Mouse (Mus musculus): ENCODE results near the gene Arhgap45. TPM values are rescaled to one million over a fixed set of nuclear protein-coding genes. Genes with fewer than 3 reads are reported as not detected.
A peak's percentile ranks its signal among the peaks of the same experiment; 100 is the strongest.

The Arhgap45 gene
- polyA plus RNA-seq (2015; fragmentation: Nextera tagmentation; extraction: Ambion mirVana), result 9.1 and 10.0 TPM in 2 replicates

- no peak within 1 kb of the TSS for H3K4me2 ChIP-seq
- H3K9me3 ChIP-seq, result no peaks in the 10 kb centered on the region
- ATAC-seq (ENCODE audit: insufficient read depth, low FRiP score, low read depth), result no peak
- peaks cover 27% of the 10 kb centered on the region for H3K4me1 ChIP-seq
- 73% methylated on average over 11 of the region's 11 CpGs for WGBS
- no peaks in the 10 kb centered on the region for H3K36me3 ChIP-seq
- H3K27me3 ChIP-seq (replicated peaks), result peaks cover 24% of the 10 kb centered on the region
- H3K4me3 ChIP-seq (replicated peaks), result peak within 1 kb of the TSS; percentile 17; the same call in 1 of the 2 replicates
- no peak within 1 kb of the TSS for H3K9ac ChIP-seq
- no peak within 1 kb of the TSS for H3K27ac ChIP-seq
These were observed at the start of gene Arhgap45 for GRCm38 (mm10) chr10:80016511-80016910. Arhgap45 (plus strand) TSS chr10:80016653.

GRCm38 (mm10) chr10:79966886-79967400, 49.5 kb upstream of the Arhgap45 start:
- ATAC-seq (ENCODE audit: insufficient read depth, low FRiP score, low read depth), result no peak

GRCm38 (mm10) chr10:79968181-79968580, 48.3 kb upstream of the Arhgap45 start:
- Histone ChIP-seq H3K4me1 (peaks cover 16% of the 10 kb centered on the region), H3K9ac (no peak overlapping the region), H3K36me3 (peaks cover 51% of the 10 kb centered on the region), H3K4me2 (no peak overlapping the region), H3K4me3 (replicated peaks) (no peak overlapping the region), H3K27ac (no peak overlapping the region), H3K27me3 (replicated peaks) (peaks cover 21% of the 10 kb centered on the region; the same call in 1 of the 2 replicates), H3K9me3 (no peaks in the 10 kb centered on the region)
- 57% methylated on average over 1 of the region's 1 CpGs for WGBS
- ATAC-seq (ENCODE audit: insufficient read depth, low FRiP score, low read depth), result no peak

More at GRCm38 (mm10) chr10:79966886-79967400, 49.5 kb upstream of the Arhgap45 start:
- Histone ChIP-seq H3K9me3 (no peaks in the 10 kb centered on the region), H3K4me2 (no peak overlapping the region), H3K27me3 (replicated peaks) (peaks cover 16% of the 10 kb centered on the region; the same call in 1 of the 2 replicates), H3K4me1 (peaks cover 16% of the 10 kb centered on the region), H3K4me3 (replicated peaks) (no peak overlapping the region), H3K27ac (no peak overlapping the region), H3K36me3 (peaks cover 57% of the 10 kb centered on the region), H3K9ac (no peak overlapping the region)
- WGBS, result 89% methylated on average over 5 of the region's 5 CpGs

GRCm38 (mm10) chr10:79969124-79969568, 47.3 kb upstream of the Arhgap45 start:
- Histone ChIP-seq H3K36me3 (peaks cover 44% of the 10 kb centered on the region), H3K27me3 (replicated peaks) (peaks cover 21% of the 10 kb centered on the region; the same call in 1 of the 2 replicates), H3K4me3 (replicated peaks) (no peak overlapping the region), H3K9ac (no peak overlapping the region), H3K9me3 (no peaks in the 10 kb centered on the region), H3K27ac (no peak overlapping the region), H3K4me1 (peaks cover 16% of the 10 kb centered on the region), H3K4me2 (no peak overlapping the region)
- 18% methylated on average over 3 of the region's 3 CpGs for WGBS
- ATAC-seq (ENCODE audit: insufficient read depth, low FRiP score, low read depth), result no peak

- Histone ChIP-seq H3K27me3 (replicated peaks) (peaks cover 21% of the 10 kb centered on the region; the same call in 1 of the 2 replicates), H3K27ac (no peak within 1 kb of the TSS), H3K9me3 (no peaks in the 10 kb centered on the region), H3K9ac (peak within 1 kb of the TSS; percentile 37; the same call in 1 of the 2 replicates), H3K36me3 (peaks cover 33% of the 10 kb centered on the region), H3K4me2 (peak within 1 kb of the TSS; percentile 76), H3K4me1 (peaks cover 16% of the 10 kb centered on the region), H3K4me3 (replicated peaks) (peak within 1 kb of the TSS; percentile 42)
- 6% methylated on average over 47 of the region's 47 CpGs for WGBS
- ATAC-seq (ENCODE audit: insufficient read depth, low FRiP score, low read depth), result no peak
These were observed 45.9 kb upstream of the Arhgap45 start, which contains the start of gene Grin3b for GRCm38 (mm10) chr10:79970415-79971182. Grin3b (plus strand) TSS chr10:79970715.

GRCm38 (mm10) chr10:79971183-79971497, 45.3 kb upstream of the Arhgap45 start:
- peak overlapping the region; percentile 37; the same call in 1 of the 2 replicates for H3K9ac ChIP-seq
- WGBS, result 2% methylated on average over 21 of the region's 21 CpGs
- H3K36me3 ChIP-seq, result peaks cover 34% of the 10 kb centered on the region
- H3K4me1 ChIP-seq, result peaks cover 16% of the 10 kb centered on the region
- peak overlapping the region; percentile 42 for H3K4me3 ChIP-seq (replicated peaks)
- ATAC-seq (ENCODE audit: insufficient read depth, low FRiP score, low read depth), result no peak
- peaks cover 21% of the 10 kb centered on the region; the same call in 1 of the 2 replicates for H3K27me3 ChIP-seq (replicated peaks)
- H3K27ac ChIP-seq, result no peak overlapping the region
- peak overlapping the region; percentile 76 for H3K4me2 ChIP-seq
- no peaks in the 10 kb centered on the region for H3K9me3 ChIP-seq

- Histone ChIP-seq H3K36me3 (peaks cover 34% of the 10 kb centered on the region), H3K27ac (no peak overlapping the region), H3K4me3 (replicated peaks) (no peak overlapping the region), H3K4me2 (no peak overlapping the region), H3K4me1 (peaks cover 16% of the 10 kb centered on the region), H3K27me3 (replicated peaks) (peaks cover 21% of the 10 kb centered on the region; the same call in 1 of the 2 replicates), H3K9ac (no peak overlapping the region), H3K9me3 (no peaks in the 10 kb centered on the region; the same call in 1 of the 2 replicates)
- WGBS, result 54% methylated on average over 14 of the region's 14 CpGs
- no peak for ATAC-seq (ENCODE audit: insufficient read depth, low FRiP score, low read depth)
These were observed 43.6 kb upstream of the Arhgap45 start for GRCm38 (mm10) chr10:79972831-79973230.

GRCm38 (mm10) chr10:79974087-79974486, 42.4 kb upstream of the Arhgap45 start:
- Histone ChIP-seq H3K9ac (no peak overlapping the region), H3K4me1 (peaks cover 10% of the 10 kb centered on the region), H3K4me3 (replicated peaks) (no peak overlapping the region), H3K9me3 (no peaks in the 10 kb centered on the region; the same call in 1 of the 2 replicates), H3K36me3 (peaks cover 40% of the 10 kb centered on the region), H3K27me3 (replicated peaks) (peaks cover 21% of the 10 kb centered on the region; the same call in 1 of the 2 replicates), H3K27ac (no peak overlapping the region), H3K4me2 (no peak overlapping the region)
- WGBS, result 89% methylated on average over 21 of the region's 21 CpGs
- no peak for ATAC-seq (ENCODE audit: insufficient read depth, low FRiP score, low read depth)

- H3K4me3 ChIP-seq (replicated peaks), result no peak overlapping the region
- H3K9me3 ChIP-seq, result no peaks in the 10 kb centered on the region; the same call in 1 of the 2 replicates
- 87% methylated on average over 8 of the region's 8 CpGs for WGBS
- peaks cover 44% of the 10 kb centered on the region for H3K36me3 ChIP-seq
- no peak overlapping the region for H3K4me2 ChIP-seq
- peaks cover 21% of the 10 kb centered on the region; the same call in 1 of the 2 replicates for H3K27me3 ChIP-seq (replicated peaks)
- H3K4me1 ChIP-seq, result peaks cover 10% of the 10 kb centered on the region
- H3K9ac ChIP-seq, result no peak overlapping the region
- no peak for ATAC-seq (ENCODE audit: insufficient read depth, low FRiP score, low read depth)
- H3K27ac ChIP-seq, result no peak overlapping the region
These were observed 41.8 kb upstream of the Arhgap45 start for GRCm38 (mm10) chr10:79974668-79975067.

- peaks cover 44% of the 10 kb centered on the region for H3K36me3 ChIP-seq
- 85% methylated on average over 28 of the region's 28 CpGs for WGBS
- H3K4me1 ChIP-seq, result peaks cover 2% of the 10 kb centered on the region; the same call in 1 of the 2 replicates
- no peak overlapping the region for H3K4me3 ChIP-seq (replicated peaks)
- ATAC-seq (ENCODE audit: insufficient read depth, low FRiP score, low read depth), result no peak
- no peaks in the 10 kb centered on the region; the same call in 1 of the 2 replicates for H3K9me3 ChIP-seq
- peaks cover 11% of the 10 kb centered on the region; the same call in 1 of the 2 replicates for H3K27me3 ChIP-seq (replicated peaks)
- no peak overlapping the region for H3K9ac ChIP-seq
- H3K27ac ChIP-seq, result no peak overlapping the region
- no peak overlapping the region for H3K4me2 ChIP-seq
These were observed 40.3 kb upstream of the Arhgap45 start for GRCm38 (mm10) chr10:79976071-79976721.

- Histone ChIP-seq H3K9me3 (no peaks in the 10 kb centered on the region; the same call in 1 of the 2 replicates), H3K36me3 (peaks cover 48% of the 10 kb centered on the region), H3K4me3 (replicated peaks) (no peak overlapping the region), H3K27me3 (replicated peaks) (peaks cover 7% of the 10 kb centered on the region; the same call in 1 of the 2 replicates), H3K4me2 (no peak overlapping the region), H3K9ac (no peak overlapping the region), H3K4me1 (no peaks in the 10 kb centered on the region), H3K27ac (no peak overlapping the region)
- ATAC-seq (ENCODE audit: insufficient read depth, low FRiP score, low read depth), result no peak
- 75% methylated on average over 34 of the region's 36 CpGs for WGBS
These were observed 39.7 kb upstream of the Arhgap45 start for GRCm38 (mm10) chr10:79976722-79977107.

Measured in stomach, embryonic 15.5 days (tissue).